Mouse (Mus musculus) heart, embryonic 14.5 days (tissue): Measurements from ENCODE around the gene Wnk3. TPM values are rescaled to one million over a fixed set of nuclear protein-coding genes. Genes with fewer than 3 reads are reported as not detected.

Experiments
- polyA plus RNA-seq: library from polyadenylated mRNA; unstranded; fragments of >200 nt; fragmentation: Nextera tagmentation; extraction: Ambion mirVana; gene quantifications from 2 replicates; pipeline ENCODE4 v1.2.1, GENCODE M21; 2014

The Wnk3 gene
- polyA plus RNA-seq, 1 experiment from 2014 or later: 1.4 TPM

Other genes with a start within 250 kb of the Wnk3 start
- 23.5 and 24.1 TPM in 2 replicates for gene Gnl3l, start 180.8 kb upstream of the Wnk3 start, polyA plus RNA-seq
- 7.4 and 8.0 TPM in 2 replicates for gene Fgd1, start 151.9 kb upstream of the Wnk3 start, polyA plus RNA-seq
- gene Tsr2, start 101.5 kb upstream of the Wnk3 start, polyA plus RNA-seq: 14.8 and 15.1 TPM in 2 replicates
- 4.5 and 5.3 TPM in 2 replicates for gene Fam120c, start 146.1 kb downstream of the Wnk3 start, polyA plus RNA-seq